Mouse (Mus musculus) limb, embryonic 12.5 days (tissue): ENCODE measurements at regions not wholly inside any gene's neighbourhood (a gene's known extent, or its start where the extent isn't known, plus 50 kb on each side); places are given as distances from the start of the nearest gene placed in this dataset.

Experiments
- ATAC-seq: fragments of 200-750 bp; cut with Nextera tagmentation; 2 replicates; pipeline ENCODE4 v1.8.0; 2017; ENCODE audit warnings: low read depth, moderate TSS enrichment; ENCODE audit not compliant: insufficient number of reproducible peaks, insufficient read depth, low FRiP score, low TSS enrichment
- H3K27ac ChIP-seq: fragments of 300-500 bp; sonication (generic); 2 replicates; pipeline ENCODE4 v1.5.1; 2016; ENCODE audit warnings: mild to moderate bottlenecking, moderate library complexity
- H3K27me3 ChIP-seq: fragments of 300-500 bp; sonication (generic); 2 replicates; pipeline ENCODE4 v1.6.1; 2016; ENCODE audit warnings: mild to moderate bottlenecking, moderate library complexity
- H3K36me3 ChIP-seq: fragments of 300-500 bp; sonication (generic); 2 replicates; pipeline ENCODE4 v1.6.1; 2016; ENCODE audit warnings: mild to moderate bottlenecking, moderate library complexity
- H3K4me1 ChIP-seq: fragments of 300-500 bp; sonication (generic); replicated peaks from 2 replicates; pipeline ENCODE4 v1.6.1; 2016
- H3K4me2 ChIP-seq: fragments of 300-500 bp; sonication (generic); 2 replicates; pipeline ENCODE4 v1.6.1; 2016; ENCODE audit warnings: mild to moderate bottlenecking, moderate library complexity
- H3K4me3 ChIP-seq: fragments of 300-500 bp; sonication (generic); replicated peaks from 2 replicates; pipeline ENCODE4 v1.5.1; 2016; ENCODE audit warnings: mild to moderate bottlenecking
- H3K9ac ChIP-seq: fragments of 300-500 bp; sonication (generic); replicated peaks from 2 replicates; pipeline ENCODE4 v1.6.1; 2016; ENCODE audit warnings: mild to moderate bottlenecking, moderate library complexity
- H3K9me3 ChIP-seq: fragments of 300-500 bp; sonication (generic); 2 replicates; pipeline ENCODE4 v1.6.1; 2016; ENCODE audit warnings: mild to moderate bottlenecking, moderate library complexity
- WGBS: fragments of 180-500 bp; shearing (Covaris S2); methylation state at CpG from one replicate; pipeline ENCODE4 v1.1.7; 2016; 5-methylcytosine and 5-hydroxymethylcytosine counted together

- no peak overlapping the region for H3K27ac ChIP-seq
- WGBS, result 72% methylated on average over 6 of the region's 6 CpGs
- H3K27me3 ChIP-seq, result no peaks in the 10 kb centered on the region
Measured at GRCm38 (mm10) chr1:166793052-166793716, 111.5 kb upstream of the Fmo9 start.

DNA sequence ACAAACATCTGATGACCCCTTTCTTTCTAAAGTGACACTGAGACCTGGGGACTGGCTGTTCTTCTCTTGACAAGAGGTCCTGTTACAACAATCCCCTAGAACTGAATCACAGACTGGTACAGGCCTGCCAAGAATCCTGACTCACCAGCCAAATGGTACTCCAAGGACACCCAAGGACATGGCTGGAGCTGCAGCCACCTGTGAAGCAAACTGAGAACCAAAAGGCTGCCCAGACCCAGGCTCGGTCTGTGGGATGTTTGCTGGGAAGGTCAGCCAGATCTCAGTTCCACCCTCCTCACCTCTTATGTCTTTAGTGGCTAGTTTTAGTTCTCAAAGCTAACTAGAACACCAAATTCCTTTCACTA is 112.1 kb upstream of the Fmo9 start:
- no peak for ATAC-seq

More at GRCm38 (mm10) chr1:166793052-166793716, 111.5 kb upstream of the Fmo9 start:
- Histone ChIP-seq H3K4me3 (no peak overlapping the region), H3K4me1 (no peaks in the 10 kb centered on the region), H3K4me2 (no peak overlapping the region), H3K9me3 (no peaks in the 10 kb centered on the region), H3K36me3 (no peaks in the 10 kb centered on the region), H3K9ac (no peak overlapping the region)
- no peak for ATAC-seq

GRCm38 (mm10) chr1:166794622-166795244 is 113.1 kb upstream of the Fmo9 start:
- Histone ChIP-seq H3K9ac (no peak overlapping the region), H3K9me3 (no peaks in the 10 kb centered on the region), H3K36me3 (no peaks in the 10 kb centered on the region), H3K4me3 (no peak overlapping the region), H3K4me1 (no peaks in the 10 kb centered on the region), H3K27me3 (no peaks in the 10 kb centered on the region), H3K4me2 (no peak overlapping the region), H3K27ac (no peak overlapping the region)
- no peak for ATAC-seq
- 48% methylated on average over 14 of the region's 14 CpGs for WGBS

More for the DNA sequence above, 112.1 kb upstream of the Fmo9 start:
- WGBS, result 55% methylated on average over 1 of the region's 1 CpGs
- Histone ChIP-seq H3K27ac (no peak overlapping the region), H3K9ac (no peak overlapping the region), H3K4me2 (no peak overlapping the region), H3K9me3 (no peaks in the 10 kb centered on the region), H3K4me1 (no peaks in the 10 kb centered on the region), H3K4me3 (no peak overlapping the region), H3K27me3 (no peaks in the 10 kb centered on the region), H3K36me3 (no peaks in the 10 kb centered on the region)

GRCm38 (mm10) chr1:166795613-166796012 is 114.0 kb upstream of the Fmo9 start:
- Histone ChIP-seq H3K9me3 (no peaks in the 10 kb centered on the region), H3K9ac (no peak overlapping the region), H3K36me3 (no peaks in the 10 kb centered on the region), H3K4me3 (no peak overlapping the region), H3K27me3 (no peaks in the 10 kb centered on the region), H3K4me2 (no peak overlapping the region), H3K27ac (no peak overlapping the region), H3K4me1 (no peaks in the 10 kb centered on the region)
- no peak for ATAC-seq
- WGBS, result 79% methylated on average over 4 of the region's 4 CpGs

GRCm38 (mm10) chr1:166796362-166796925 is 114.8 kb upstream of the Fmo9 start:
- no peak for ATAC-seq
- H3K27ac ChIP-seq, result no peak overlapping the region
- no peaks in the 10 kb centered on the region for H3K4me1 ChIP-seq

DNA sequence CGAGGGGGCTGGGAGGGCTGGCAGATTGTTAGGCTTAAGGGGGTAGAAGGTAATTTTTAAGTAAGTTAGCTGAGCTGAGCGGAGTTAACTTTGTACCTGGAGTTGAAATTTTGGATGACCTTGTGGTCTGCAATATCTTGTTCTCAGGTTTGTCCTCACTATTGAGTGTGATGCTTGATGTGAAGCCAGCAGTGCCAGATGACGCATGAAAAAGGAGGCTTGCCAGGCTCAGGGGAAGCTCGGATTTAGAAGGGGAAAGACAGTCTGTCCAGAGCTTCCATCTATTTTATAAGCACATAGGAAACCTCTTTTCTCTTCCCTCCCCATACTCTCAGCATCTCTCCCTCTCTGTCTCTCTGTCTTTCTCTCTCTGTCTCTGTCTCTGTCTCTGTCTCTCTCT is 115.3 kb upstream of the Fmo9 start:
- WGBS, result 76% methylated on average over 4 of the region's 4 CpGs
- H3K4me2 ChIP-seq, result no peak overlapping the region
- no peak overlapping the region for H3K27ac ChIP-seq
- no peaks in the 10 kb centered on the region for H3K27me3 ChIP-seq
- H3K9me3 ChIP-seq, result no peaks in the 10 kb centered on the region
- H3K9ac ChIP-seq, result no peak overlapping the region
- no peaks in the 10 kb centered on the region for H3K4me1 ChIP-seq
- ATAC-seq, result no peak
- H3K36me3 ChIP-seq, result no peaks in the 10 kb centered on the region
- no peak overlapping the region for H3K4me3 ChIP-seq

More at GRCm38 (mm10) chr1:166796362-166796925, 114.8 kb upstream of the Fmo9 start:
- Histone ChIP-seq H3K4me2 (no peak overlapping the region), H3K36me3 (no peaks in the 10 kb centered on the region), H3K27me3 (no peaks in the 10 kb centered on the region), H3K9ac (no peak overlapping the region), H3K9me3 (no peaks in the 10 kb centered on the region), H3K4me3 (no peak overlapping the region)
- 71% methylated on average over 6 of the region's 6 CpGs for WGBS

DNA sequence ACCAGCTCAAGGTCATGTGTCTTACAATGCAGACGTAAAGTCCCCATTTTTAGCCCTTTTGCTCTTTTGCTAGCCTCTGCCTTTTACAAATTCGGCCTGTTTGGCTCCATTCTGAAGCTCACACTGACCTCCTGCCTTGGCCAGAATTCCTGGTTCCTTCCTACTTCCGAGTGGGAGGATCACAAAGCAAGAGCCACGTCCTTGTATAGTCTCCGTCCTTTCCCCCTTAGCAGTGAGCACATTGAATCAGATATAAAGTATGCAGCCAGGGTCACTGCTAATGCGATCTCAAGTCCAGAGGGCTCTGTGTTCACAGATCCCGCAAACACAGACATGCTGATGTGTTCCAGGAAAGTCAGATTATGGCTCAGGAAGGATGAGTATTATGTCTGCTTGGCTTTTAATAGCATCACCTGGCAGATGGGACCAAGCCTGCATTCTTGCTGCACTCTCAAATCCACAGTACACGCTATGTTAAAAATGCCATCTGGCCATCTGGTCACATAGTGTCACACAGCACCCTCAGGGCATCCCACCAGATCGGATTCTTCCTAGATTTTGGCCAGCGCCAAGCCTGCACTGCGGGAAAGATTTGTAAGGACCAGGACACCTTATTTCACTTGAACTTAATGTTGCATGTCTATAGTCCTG is 119.4 kb upstream of the Fmo9 start:
- H3K27ac ChIP-seq, result no peak overlapping the region
- H3K27me3 ChIP-seq, result no peaks in the 10 kb centered on the region
- H3K4me2 ChIP-seq, result no peak overlapping the region
- no peak overlapping the region for H3K9ac ChIP-seq
- no peak overlapping the region for H3K4me3 ChIP-seq
- ATAC-seq, result no peak
- no peaks in the 10 kb centered on the region for H3K36me3 ChIP-seq
- WGBS, result 82% methylated on average over 11 of the region's 11 CpGs
- H3K9me3 ChIP-seq, result no peaks in the 10 kb centered on the region
- no peaks in the 10 kb centered on the region for H3K4me1 ChIP-seq

DNA sequence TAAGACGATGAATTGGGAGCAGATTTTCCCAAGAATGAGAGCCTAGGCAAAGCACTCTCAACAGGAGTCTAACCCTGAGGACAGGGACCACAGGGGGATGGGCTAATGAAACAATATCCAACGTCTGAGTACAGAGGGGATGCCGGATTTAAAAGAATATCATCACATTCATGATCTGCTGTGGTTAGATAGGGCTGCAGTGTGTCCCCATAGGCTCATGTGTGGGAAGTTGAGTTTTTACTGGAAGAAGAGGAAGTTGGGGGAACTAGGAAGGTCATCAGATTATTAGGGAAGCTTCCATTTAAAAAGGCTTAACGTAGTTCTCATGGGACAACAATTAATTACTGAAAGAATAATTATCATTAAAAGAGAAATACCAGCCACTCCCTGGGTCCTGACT is 120.3 kb upstream of the Fmo9 start:
- Histone ChIP-seq H3K36me3 (no peaks in the 10 kb centered on the region), H3K4me2 (no peak overlapping the region), H3K4me3 (no peak overlapping the region), H3K27ac (no peak overlapping the region), H3K27me3 (no peaks in the 10 kb centered on the region), H3K4me1 (no peaks in the 10 kb centered on the region), H3K9ac (no peak overlapping the region), H3K9me3 (no peaks in the 10 kb centered on the region)
- 64% methylated on average over 4 of the region's 4 CpGs for WGBS
- ATAC-seq, result no peak

DNA sequence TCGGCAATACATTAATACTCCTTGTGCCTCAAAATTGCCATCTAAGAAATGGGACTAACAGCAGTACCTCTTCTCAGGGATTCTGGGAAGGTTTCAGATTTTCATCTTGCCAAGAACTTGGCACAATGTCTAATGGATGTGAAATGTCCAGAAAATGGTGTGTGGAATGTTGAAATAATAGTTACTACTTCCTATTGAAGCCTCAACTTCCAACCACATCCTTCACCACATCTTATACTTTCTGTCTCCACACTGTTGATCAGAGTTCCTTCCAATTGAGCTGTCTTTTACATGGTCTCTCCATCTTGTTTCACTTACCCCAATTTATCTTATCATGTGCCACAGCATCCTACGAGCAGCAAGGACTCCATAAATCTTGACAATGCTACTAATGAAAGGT is 122.3 kb upstream of the Fmo9 start:
- no peak overlapping the region for H3K27ac ChIP-seq
- H3K4me1 ChIP-seq, result no peaks in the 10 kb centered on the region
- ATAC-seq, result no peak

GRCm38 (mm10) chr1:166804333-166804732 is 122.7 kb upstream of the Fmo9 start:
- H3K27ac ChIP-seq, result no peak overlapping the region
- 88% methylated on average over 1 of the region's 1 CpGs for WGBS
- no peak overlapping the region for H3K4me3 ChIP-seq
- H3K9ac ChIP-seq, result no peak overlapping the region
- H3K36me3 ChIP-seq, result no peaks in the 10 kb centered on the region
- no peak for ATAC-seq
- H3K4me2 ChIP-seq, result no peak overlapping the region
- H3K4me1 ChIP-seq, result no peaks in the 10 kb centered on the region
- H3K9me3 ChIP-seq, result no peaks in the 10 kb centered on the region
- no peaks in the 10 kb centered on the region for H3K27me3 ChIP-seq

More for the DNA sequence above, 122.3 kb upstream of the Fmo9 start:
- no peaks in the 10 kb centered on the region for H3K9me3 ChIP-seq
- no peak overlapping the region for H3K4me2 ChIP-seq
- H3K9ac ChIP-seq, result no peak overlapping the region
- H3K27me3 ChIP-seq, result no peaks in the 10 kb centered on the region
- H3K36me3 ChIP-seq, result no peaks in the 10 kb centered on the region
- WGBS, result 57% methylated on average over 2 of the region's 2 CpGs
- no peak overlapping the region for H3K4me3 ChIP-seq

- H3K27me3 ChIP-seq, result no peaks in the 10 kb centered on the region
- no peaks in the 10 kb centered on the region for H3K9me3 ChIP-seq
- H3K27ac ChIP-seq, result no peak overlapping the region
- H3K36me3 ChIP-seq, result no peaks in the 10 kb centered on the region
- H3K4me1 ChIP-seq, result 0 out of 2 replicates have a peak, but pooled peaks cover 3% of the 10 kb centered on the region
- 79% methylated on average over 7 of the region's 7 CpGs for WGBS
- no peak overlapping the region for H3K9ac ChIP-seq
- H3K4me3 ChIP-seq, result no peak overlapping the region
- ATAC-seq, result no peak
- no peak overlapping the region for H3K4me2 ChIP-seq
Measured at GRCm38 (mm10) chr1:166807163-166807945, 125.7 kb upstream of the Fmo9 start.
